15 mouse cellular contexts compared by ENCODE assay signal in the genomic region with DNA sequence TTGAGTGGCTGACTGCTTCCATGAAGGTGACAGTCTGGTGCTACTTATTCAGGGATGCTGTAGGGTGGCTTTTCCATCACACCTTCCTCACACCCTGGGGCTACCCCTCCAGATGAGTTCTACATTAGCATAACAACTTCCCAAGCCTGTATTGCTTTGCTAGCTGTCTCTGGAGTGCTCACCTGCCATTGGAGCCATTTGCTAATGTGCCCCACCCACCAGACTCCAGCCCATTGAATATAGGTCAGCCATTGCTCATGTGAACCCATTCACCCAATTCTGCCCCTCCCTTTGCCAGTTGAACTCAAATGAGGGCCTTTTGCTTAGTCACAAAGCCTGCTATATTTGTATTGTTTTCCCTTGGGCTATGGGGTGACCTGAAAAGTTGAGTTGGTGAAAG.
"Had no signal": no experiment of that assay in that cellular context is flagged by ENCODE, and none has a peak within 500 bp of the region (broad histone marks: within the 10 kb centered on the region; RNA-seq: fewer than 3 reads in every experiment).

No protein-coding gene starts in this region.

- H3K27ac ChIP-seq: limb, embryonic 10.5 days; limb, embryonic 13.5 days; liver, embryonic 12.5 days; liver, embryonic 15.5 days; lung, embryonic 15.5 days; midbrain, embryonic 10.5 days; midbrain, embryonic 13.5 days had no signal

- DNase-seq: kidney, adult 2 months; kidney, postnatal 10 days; kidney, postnatal 4 days; liver; lung, adult 18-20 months; lung, postnatal 10 days; lung, postnatal 36 days had no signal

- ATAC-seq: liver, embryonic 12.5 days; midbrain, embryonic 13.5 days had no signal

- H3K9ac ChIP-seq: limb, embryonic 13.5 days; liver, embryonic 12.5 days; liver, embryonic 15.5 days; lung, embryonic 15.5 days; midbrain, embryonic 13.5 days had no signal

- H3K36me3 ChIP-seq: limb, embryonic 10.5 days; limb, embryonic 13.5 days; liver, embryonic 12.5 days; liver, embryonic 15.5 days; lung, embryonic 15.5 days; midbrain, embryonic 10.5 days; midbrain, embryonic 13.5 days had no signal

- H3K9me3 ChIP-seq: limb, embryonic 10.5 days; liver, embryonic 12.5 days; liver, embryonic 15.5 days; lung, embryonic 15.5 days; midbrain, embryonic 10.5 days; midbrain, embryonic 13.5 days had no signal

- H3K4me3 ChIP-seq: limb, embryonic 10.5 days; limb, embryonic 13.5 days; liver, embryonic 12.5 days; liver, embryonic 15.5 days; lung, embryonic 15.5 days; megakaryocyte, embryonic 14.5 days; midbrain, embryonic 10.5 days; midbrain, embryonic 13.5 days had no signal

- H3K4me1 ChIP-seq: limb, embryonic 10.5 days; limb, embryonic 13.5 days; liver, embryonic 12.5 days; liver, embryonic 15.5 days; lung, embryonic 15.5 days; megakaryocyte, embryonic 14.5 days; midbrain, embryonic 10.5 days had no signal
